Mouse (Mus musculus): ENCODE measurements around the gene Phgdh. TPM values are rescaled to one million over a fixed set of nuclear protein-coding genes. Genes with fewer than 3 reads are reported as not detected.
"Not testable (repeated sequence)": the region's sequence is repeated elsewhere in the genome, so short reads cannot be mapped to it uniquely, and the experiment has no call there.

The Phgdh gene
- 849 TPM for polyA plus RNA-seq (2012; fragmentation: generic; extraction: Trizol)

GRCm38 (mm10) chr3:98339706-98340109 is at the start of gene Phgdh:
Phgdh (minus strand) TSS chr3:98339990.
- Histone ChIP-seq H3K4me3 (peak within 1 kb of the TSS; percentile 100), H3K79me2 (ENCODE audit: control insufficient read depth, insufficient read depth) (peaks cover 42% of the 10 kb centered on the region), H3K4me2 (ENCODE audit: low read depth) (peak within 1 kb of the TSS; percentile 88), H3ac (ENCODE audit: control insufficient read depth, insufficient read length) (peak within 1 kb of the TSS; percentile 45)
- H3K36me3 ChIP-seq (ENCODE audit: control insufficient read depth, insufficient read depth); H3K27me3 ChIP-seq (ENCODE audit: control insufficient read depth, insufficient read depth, insufficient read length): not testable (repeated sequence)
- peak; percentile 62 for TF ChIP-seq E2F4 (IDR thresholded peaks at IDR 0.05; ENCODE audit: insufficient read depth)
- TF ChIP-seq POLR2A (IDR thresholded peaks at IDR 0.05; ENCODE audit: insufficient read length, low read depth): peak; percentile 58
- peak; percentile 59 for TF ChIP-seq POLR2AphosphoS2 (IDR thresholded peaks at IDR 0.05; ENCODE audit: insufficient read length, low read depth)

GRCm38 (mm10) chr3:98389305-98389704 is 49.5 kb upstream of the Phgdh start:
- TF ChIP-seq POLR2A (IDR thresholded peaks at IDR 0.05; ENCODE audit: insufficient read length, low read depth): no peak
- Histone ChIP-seq H3K4me3 (no peak overlapping the region), H3K79me2 (ENCODE audit: control insufficient read depth, insufficient read depth) (peaks cover 54% of the 10 kb centered on the region), H3K36me3 (ENCODE audit: control insufficient read depth, insufficient read depth) (no peaks in the 10 kb centered on the region), H3ac (ENCODE audit: control insufficient read depth, insufficient read length) (no peak overlapping the region), H3K4me2 (ENCODE audit: low read depth) (no peak overlapping the region), H3K27me3 (ENCODE audit: control insufficient read depth, insufficient read depth, insufficient read length) (no peaks in the 10 kb centered on the region)

- no peak for TF ChIP-seq POLR2A (IDR thresholded peaks at IDR 0.05; ENCODE audit: insufficient read length, low read depth)
- TF ChIP-seq USF1 (IDR thresholded peaks at IDR 0.05; ENCODE audit: low read depth): no peak
- TF ChIP-seq REST (IDR thresholded peaks at IDR 0.05; ENCODE audit: insufficient read depth, insufficient read length): no peak
- TF ChIP-seq TCF3 (IDR thresholded peaks at IDR 0.05; ENCODE audit: insufficient read length, low read depth): no peak
- no peaks in the 10 kb centered on the region for H3K27me3 ChIP-seq (ENCODE audit: control insufficient read depth, insufficient read depth, insufficient read length)
- no peak overlapping the region for H3K4me3 ChIP-seq
- no peak overlapping the region for H3ac ChIP-seq (ENCODE audit: control insufficient read depth, insufficient read length)
- no peak overlapping the region for H3K4me2 ChIP-seq (ENCODE audit: low read depth)
- H3K79me2 ChIP-seq (ENCODE audit: control insufficient read depth, insufficient read depth): peaks cover 61% of the 10 kb centered on the region
- H3K36me3 ChIP-seq (ENCODE audit: control insufficient read depth, insufficient read depth): no peaks in the 10 kb centered on the region
Measured at GRCm38 (mm10) chr3:98387756-98388155, 48.0 kb upstream of the Phgdh start.

- no peaks in the 10 kb centered on the region for H3K36me3 ChIP-seq (ENCODE audit: control insufficient read depth, insufficient read depth)
- no peaks in the 10 kb centered on the region for H3K27me3 ChIP-seq (ENCODE audit: control insufficient read depth, insufficient read depth, insufficient read length)
- no peak for TF ChIP-seq MYOG (IDR thresholded peaks at IDR 0.05; ENCODE audit: control insufficient read depth in 1 of 3, insufficient read depth in 1 of 3, insufficient read length in 2 of 3, low read depth in 2 of 3)
- no peak for TF ChIP-seq SRF (IDR thresholded peaks at IDR 0.05; ENCODE audit: control insufficient read depth, insufficient read length, low read depth)
- no peak for TF ChIP-seq CEBPB (IDR thresholded peaks at IDR 0.05; ENCODE audit: insufficient read depth, poor library complexity, severe bottlenecking)
- TF ChIP-seq MAX (IDR thresholded peaks at IDR 0.05; ENCODE audit: low read depth): no peak
- TF ChIP-seq POLR2A (IDR thresholded peaks at IDR 0.05; ENCODE audit: insufficient read length, low read depth): no peak
- TF ChIP-seq POLR2AphosphoS2 (IDR thresholded peaks at IDR 0.05; ENCODE audit: insufficient read length, low read depth): no peak
- peaks cover 56% of the 10 kb centered on the region for H3K79me2 ChIP-seq (ENCODE audit: control insufficient read depth, insufficient read depth)
- H3ac ChIP-seq (ENCODE audit: control insufficient read depth, insufficient read length): no peak overlapping the region
- no peak overlapping the region for H3K4me2 ChIP-seq (ENCODE audit: low read depth)
- no peak overlapping the region for H3K4me3 ChIP-seq
Measured at GRCm38 (mm10) chr3:98387086-98387485, 47.3 kb upstream of the Phgdh start.

- Histone ChIP-seq H3K36me3 (ENCODE audit: control insufficient read depth, insufficient read depth) (no peaks in the 10 kb centered on the region), H3K27me3 (ENCODE audit: control insufficient read depth, insufficient read depth, insufficient read length) (no peaks in the 10 kb centered on the region), H3ac (ENCODE audit: control insufficient read depth, insufficient read length) (peak overlapping the region; percentile 63), H3K79me2 (ENCODE audit: control insufficient read depth, insufficient read depth) (peaks cover 41% of the 10 kb centered on the region), H3K4me3 (peak overlapping the region; percentile 91), H3K4me2 (ENCODE audit: low read depth) (peak overlapping the region; percentile 99)
- TF ChIP-seq TCF3 (IDR thresholded peaks at IDR 0.05; ENCODE audit: insufficient read length, low read depth): no peak
- TF ChIP-seq CEBPB (IDR thresholded peaks at IDR 0.05; ENCODE audit: insufficient read depth, poor library complexity, severe bottlenecking): peak; percentile 58
Measured at GRCm38 (mm10) chr3:98383024-98383790, 43.4 kb upstream of the Phgdh start.

- Histone ChIP-seq H3K4me2 (ENCODE audit: low read depth) (peak within 1 kb of the TSS; percentile 99), H3K36me3 (ENCODE audit: control insufficient read depth, insufficient read depth) (no peaks in the 10 kb centered on the region), H3K27me3 (ENCODE audit: control insufficient read depth, insufficient read depth, insufficient read length) (no peaks in the 10 kb centered on the region), H3K4me3 (peak within 1 kb of the TSS; percentile 91), H3ac (ENCODE audit: control insufficient read depth, insufficient read length) (peak within 1 kb of the TSS; percentile 63), H3K79me2 (ENCODE audit: control insufficient read depth, insufficient read depth) (peaks cover 33% of the 10 kb centered on the region)
- TF ChIP-seq TCF12 (IDR thresholded peaks at IDR 0.05; ENCODE audit: insufficient read depth, poor library complexity, severe bottlenecking) (no peak), POLR2AphosphoS2 (IDR thresholded peaks at IDR 0.05; ENCODE audit: insufficient read length, low read depth) (peak; percentile 82), POLR2A (IDR thresholded peaks at IDR 0.05; ENCODE audit: insufficient read length, low read depth) (peak; percentile 95), MYOD1 (IDR thresholded peaks at IDR 0.05; ENCODE audit: control insufficient read depth in 1 of 3, insufficient read length in 2 of 3, low read depth in 2 of 3) (no peak)
Measured at GRCm38 (mm10) chr3:98382246-98382939, 42.6 kb upstream of the Phgdh start, which contains the start of gene Zfp697. Zfp697 (plus strand) TSS chr3:98382461.
